Mouse (Mus musculus): ENCODE measurements around the gene 9130008F23Rik. TPM values are rescaled to one million over a fixed set of nuclear protein-coding genes. Genes with fewer than 3 reads are reported as not detected.
A peak's percentile ranks its signal among the peaks of the same experiment; 100 is the strongest.

The 9130008F23Rik gene
- total RNA-seq (2021): under 1 TPM; 0.21 to 0.22 TPM

GRCm38 (mm10) chr17:40879924-40880691 is at the start of gene 9130008F23Rik:
Gene 9130008F23Rik, minus strand, starts transcription at chr17:40880559.
- peak; percentile 5 to 11 for DNase-seq (ENCODE audit: extremely low spot score in 1 of 2, low spot score in 1 of 2)

- DNase-seq (ENCODE audit: extremely low spot score in 1 of 2, low spot score in 1 of 2): no peak
These were observed 35.1 kb upstream of the 9130008F23Rik start for GRCm38 (mm10) chr17:40915499-40915898.

- no peak for DNase-seq (ENCODE audit: extremely low spot score in 1 of 2, low spot score in 1 of 2)
These were observed 33.9 kb upstream of the 9130008F23Rik start, which contains the start of gene Glyatl3 for GRCm38 (mm10) chr17:40914250-40914649. Gene Glyatl3, minus strand, starts transcription at chr17:40914350.

- DNase-seq (ENCODE audit: extremely low spot score in 1 of 2, low spot score in 1 of 2): no peak
These were observed 24.4 kb upstream of the 9130008F23Rik start for GRCm38 (mm10) chr17:40904721-40905154.

- DNase-seq (ENCODE audit: extremely low spot score in 1 of 2, low spot score in 1 of 2): no peak
These were observed 23.8 kb upstream of the 9130008F23Rik start for GRCm38 (mm10) chr17:40904056-40904597.

- DNase-seq (ENCODE audit: extremely low spot score in 1 of 2, low spot score in 1 of 2): no peak
These were observed 23.0 kb upstream of the 9130008F23Rik start for GRCm38 (mm10) chr17:40903345-40903744.

GRCm38 (mm10) chr17:40899783-40900363 is 19.5 kb upstream of the 9130008F23Rik start:
- no peak for DNase-seq (ENCODE audit: extremely low spot score in 1 of 2, low spot score in 1 of 2)

- DNase-seq (ENCODE audit: extremely low spot score in 1 of 2, low spot score in 1 of 2): no peak
These were observed 16.5 kb upstream of the 9130008F23Rik start for GRCm38 (mm10) chr17:40896863-40897262.

- DNase-seq (ENCODE audit: extremely low spot score in 1 of 2, low spot score in 1 of 2): no peak
These were observed 7.6 kb upstream of the 9130008F23Rik start for GRCm38 (mm10) chr17:40887849-40888536.

- no peak for DNase-seq (ENCODE audit: extremely low spot score in 1 of 2, low spot score in 1 of 2)
These were observed 4.8 kb upstream of the 9130008F23Rik start for GRCm38 (mm10) chr17:40885155-40885554.

- DNase-seq (ENCODE audit: extremely low spot score in 1 of 2, low spot score in 1 of 2): no peak
These were observed 1.8 kb upstream of the 9130008F23Rik start for GRCm38 (mm10) chr17:40882172-40882571.

- DNase-seq (ENCODE audit: extremely low spot score in 1 of 2, low spot score in 1 of 2): no peak
These were observed 833 bp downstream of the 9130008F23Rik start for GRCm38 (mm10) chr17:40879528-40879923.

- DNase-seq (ENCODE audit: extremely low spot score in 1 of 2, low spot score in 1 of 2): no peak
These were observed 2.6 kb downstream of the 9130008F23Rik start for GRCm38 (mm10) chr17:40877741-40878140.

GRCm38 (mm10) chr17:40875568-40875967 is 4.8 kb downstream of the 9130008F23Rik start:
- no peak for DNase-seq (ENCODE audit: extremely low spot score in 1 of 2, low spot score in 1 of 2)

GRCm38 (mm10) chr17:40874701-40875100 is 5.7 kb downstream of the 9130008F23Rik start:
- no peak for DNase-seq (ENCODE audit: extremely low spot score in 1 of 2, low spot score in 1 of 2)

- no peak for DNase-seq (ENCODE audit: extremely low spot score in 1 of 2, low spot score in 1 of 2)
These were observed 6.8 kb downstream of the 9130008F23Rik start for GRCm38 (mm10) chr17:40873582-40874011.

GRCm38 (mm10) chr17:40872626-40873025 is 7.7 kb downstream of the 9130008F23Rik start:
- DNase-seq (ENCODE audit: extremely low spot score in 1 of 2, low spot score in 1 of 2): no peak

- no peak for DNase-seq (ENCODE audit: extremely low spot score in 1 of 2, low spot score in 1 of 2)
These were observed 11.2 kb downstream of the 9130008F23Rik start for GRCm38 (mm10) chr17:40868952-40869747.

GRCm38 (mm10) chr17:40855065-40855464 is 25.3 kb downstream of the 9130008F23Rik start:
- DNase-seq (ENCODE audit: extremely low spot score in 1 of 2, low spot score in 1 of 2): no peak

GRCm38 (mm10) chr17:40837308-40837707 is 43.1 kb downstream of the 9130008F23Rik start:
- no peak for DNase-seq (ENCODE audit: extremely low spot score in 1 of 2, low spot score in 1 of 2)
